Mouse (Mus musculus) mature B cell (primary cell): ENCODE measurements around the gene Mgmt.

Experiments used
- in situ Hi-C: fragments of 300-500 bp; cut with MboI; formaldehyde crosslinking; loops from 2 replicates; pipeline ENCODE4 v1.14.3; 2019

The Mgmt gene

GRCm38 (mm10) chr7:137061109-137061508 is 166.7 kb downstream of the Mgmt start:
- in situ Hi-C loops, result no loop called here

DNA sequence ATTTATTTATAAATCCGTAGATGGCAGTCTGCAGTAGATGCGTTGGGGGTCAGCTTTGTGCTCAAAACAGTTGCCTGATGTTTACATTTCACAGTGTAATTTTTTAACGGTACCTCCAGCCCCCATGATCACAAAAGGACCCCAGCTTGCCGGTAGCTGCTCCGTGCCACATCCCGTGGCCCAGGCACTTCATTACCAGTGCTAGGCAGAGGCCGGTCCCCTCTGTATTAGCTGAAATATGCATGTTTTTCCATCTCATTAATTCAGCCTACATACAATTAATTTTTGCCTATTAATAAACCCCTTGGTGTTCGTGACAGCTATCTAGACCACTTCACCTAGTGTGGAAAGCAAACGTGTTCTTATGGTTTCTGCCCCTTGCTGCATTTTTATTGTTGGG is 169.8 kb downstream of the Mgmt start:
- in situ Hi-C loops, result no loop called here

DNA sequence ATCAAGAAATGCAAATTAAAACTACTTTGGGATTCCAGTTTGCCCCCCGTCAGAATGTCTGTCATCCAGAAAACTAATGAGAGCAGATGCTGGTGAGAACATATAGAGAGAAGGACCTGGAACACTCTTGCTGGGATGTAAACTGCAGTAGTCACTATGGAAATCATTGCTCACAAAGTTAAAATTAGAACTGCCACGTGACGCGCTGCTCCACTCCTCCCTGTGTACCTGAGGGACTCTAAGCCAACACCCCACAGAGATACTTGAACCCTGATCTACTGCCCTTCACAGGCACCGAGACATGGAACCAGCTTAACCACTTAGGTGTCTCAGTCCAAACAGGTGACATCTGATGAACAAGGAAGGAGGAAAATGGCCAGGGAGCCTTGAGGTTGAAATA is 171.0 kb downstream of the Mgmt start:
- in situ Hi-C loops, result no loop called here

DNA sequence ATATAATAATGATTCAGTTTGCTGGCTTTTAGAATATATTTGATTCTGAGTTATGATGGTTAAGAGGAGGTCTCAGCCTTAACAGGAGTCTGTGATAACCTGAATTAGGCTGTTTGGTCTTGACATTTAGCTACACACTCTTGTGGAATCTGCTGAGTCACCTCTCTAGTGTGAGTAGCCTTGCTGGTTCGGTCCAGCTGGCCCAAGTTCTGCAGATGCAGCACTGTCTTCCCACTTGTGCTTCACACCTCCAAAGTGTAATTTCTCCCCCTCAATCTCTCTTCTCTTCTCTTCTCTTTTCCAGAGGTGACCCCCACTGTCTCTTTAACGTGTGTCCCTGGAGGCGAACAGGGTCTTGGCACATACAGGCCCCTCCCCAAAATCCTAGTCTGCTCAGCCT is 171.8 kb downstream of the Mgmt start:
- in situ Hi-C loops, result no loop called here

DNA sequence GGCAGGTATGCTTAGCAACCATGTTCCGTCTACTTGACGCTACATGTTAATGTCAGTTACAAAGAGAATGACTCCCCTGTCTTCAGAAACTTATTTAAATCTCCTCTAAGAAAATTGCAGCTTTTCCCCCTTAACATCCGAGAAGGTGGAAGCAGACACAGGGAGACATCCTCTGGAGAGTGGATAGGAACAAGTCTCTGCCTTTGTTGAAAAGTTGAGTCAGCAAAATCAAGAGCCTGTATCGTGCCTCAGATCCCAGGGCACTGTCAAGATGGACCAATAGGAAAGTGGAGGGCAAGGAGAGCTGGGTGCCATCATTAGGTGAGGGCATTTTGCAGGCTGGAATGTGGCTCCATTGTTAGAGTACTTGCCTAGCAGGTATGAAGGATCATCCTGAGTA is 172.6 kb downstream of the Mgmt start:
- in situ Hi-C loops, result no loop called here

- in situ Hi-C loops, result no loop called here
Measured at GRCm38 (mm10) chr7:137067758-137068157, 173.3 kb downstream of the Mgmt start.

DNA sequence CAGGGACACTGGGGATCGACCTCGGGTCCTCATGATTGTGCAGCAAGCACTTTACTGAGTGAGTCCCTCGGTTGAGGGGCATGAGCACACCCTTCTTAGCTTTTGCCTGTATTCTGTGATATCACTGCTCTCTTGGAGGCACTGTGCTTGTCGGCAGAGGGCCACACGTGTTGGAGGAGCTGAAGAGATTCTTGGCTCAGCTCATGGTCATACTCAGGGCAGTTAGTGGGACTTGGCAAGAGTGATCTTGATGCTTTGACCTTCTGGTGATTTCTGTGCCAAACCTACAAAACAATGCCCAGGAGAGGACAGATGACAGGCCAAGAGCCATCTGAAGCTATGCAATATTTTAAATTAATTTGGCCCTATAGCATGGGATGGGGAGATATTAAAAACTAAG is 174.4 kb downstream of the Mgmt start:
- in situ Hi-C loops, result no loop called here

DNA sequence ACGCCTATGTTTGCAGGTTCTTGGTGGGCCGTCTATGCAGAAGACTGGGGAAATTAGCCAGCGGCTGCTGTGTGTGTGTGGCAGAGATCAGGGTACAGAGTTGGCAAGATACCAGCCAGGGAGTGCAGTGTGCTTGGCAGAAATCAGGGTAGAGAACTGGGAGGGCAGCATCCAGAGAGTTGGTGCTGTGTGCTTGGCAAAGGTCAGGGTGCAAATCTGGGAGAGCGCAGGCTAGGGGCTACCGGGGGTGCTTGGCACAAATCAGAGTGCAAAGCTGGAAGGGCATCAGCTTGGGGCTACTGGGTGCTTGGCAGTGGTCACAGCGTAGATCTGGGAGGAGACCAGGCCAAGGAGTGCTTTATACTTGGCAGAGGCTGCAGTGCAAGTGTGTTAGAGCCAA is 175.4 kb downstream of the Mgmt start:
- in situ Hi-C loops, result no loop called here

- in situ Hi-C loops, result no loop called here
Measured at GRCm38 (mm10) chr7:137071346-137071745, 176.9 kb downstream of the Mgmt start.

- in situ Hi-C loops, result no loop called here
Measured at GRCm38 (mm10) chr7:137073878-137074277, 179.5 kb downstream of the Mgmt start.

DNA sequence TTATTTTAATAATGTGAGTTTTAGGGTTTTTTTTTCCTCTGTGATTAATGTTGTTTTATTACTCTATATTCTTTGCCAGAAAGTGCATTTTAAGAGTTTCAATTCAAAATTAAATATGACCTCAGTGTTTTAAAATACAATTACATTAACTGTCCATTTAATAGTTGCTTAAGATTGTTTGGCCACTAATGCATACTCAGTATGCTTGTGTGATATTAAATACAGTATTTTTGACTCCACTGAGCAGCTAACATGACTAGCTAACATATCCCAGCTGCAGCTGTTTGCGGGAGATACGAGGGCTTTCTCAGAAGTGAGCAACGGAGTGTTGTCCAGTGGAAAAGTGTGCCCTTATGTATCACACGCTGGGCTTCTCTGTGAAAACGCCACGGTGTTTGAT is 179.9 kb downstream of the Mgmt start:
- in situ Hi-C loops, result no loop called here

DNA sequence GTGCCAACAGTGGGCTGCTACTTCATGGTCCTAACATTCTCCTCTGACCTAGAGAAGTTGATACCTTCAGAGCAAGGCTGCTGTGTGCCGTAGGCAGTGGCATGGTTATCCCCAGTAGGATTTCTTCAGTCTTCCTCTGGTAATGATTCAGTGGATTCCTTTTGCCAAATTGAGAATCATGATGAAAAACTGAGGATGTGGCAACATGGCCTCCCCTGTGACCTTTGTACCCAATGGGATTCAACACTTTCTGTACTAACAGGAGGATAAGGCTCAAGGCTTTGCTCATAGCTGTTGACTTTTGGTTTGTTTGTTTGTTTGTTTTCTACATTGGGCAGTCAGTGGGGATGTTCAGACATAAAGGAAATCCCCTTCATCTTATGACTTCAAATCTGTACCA is 180.9 kb downstream of the Mgmt start:
- in situ Hi-C loops, result no loop called here

DNA sequence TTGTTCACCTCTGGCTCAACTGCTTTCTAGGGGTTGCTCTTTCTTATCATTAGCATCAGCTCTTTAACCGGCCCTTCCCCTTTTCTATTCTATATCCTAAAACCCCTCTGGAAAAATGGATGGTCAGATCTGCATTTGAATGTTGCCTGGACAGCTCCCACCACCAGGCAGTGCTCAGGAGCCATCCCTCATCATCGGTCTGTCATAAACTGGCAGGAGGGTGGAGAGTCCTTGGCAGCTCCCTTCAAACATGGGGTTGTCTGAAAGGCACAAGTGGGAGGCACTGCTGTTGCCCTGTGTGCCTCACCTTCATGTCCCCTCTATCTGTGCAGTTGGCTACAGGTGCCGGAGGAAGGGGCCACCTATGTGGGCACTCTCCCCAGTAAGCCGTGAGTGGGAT is 185.8 kb downstream of the Mgmt start:
- in situ Hi-C loops, result no loop called here

- in situ Hi-C loops, result no loop called here
Measured at GRCm38 (mm10) chr7:137082171-137082570, 187.8 kb downstream of the Mgmt start.

DNA sequence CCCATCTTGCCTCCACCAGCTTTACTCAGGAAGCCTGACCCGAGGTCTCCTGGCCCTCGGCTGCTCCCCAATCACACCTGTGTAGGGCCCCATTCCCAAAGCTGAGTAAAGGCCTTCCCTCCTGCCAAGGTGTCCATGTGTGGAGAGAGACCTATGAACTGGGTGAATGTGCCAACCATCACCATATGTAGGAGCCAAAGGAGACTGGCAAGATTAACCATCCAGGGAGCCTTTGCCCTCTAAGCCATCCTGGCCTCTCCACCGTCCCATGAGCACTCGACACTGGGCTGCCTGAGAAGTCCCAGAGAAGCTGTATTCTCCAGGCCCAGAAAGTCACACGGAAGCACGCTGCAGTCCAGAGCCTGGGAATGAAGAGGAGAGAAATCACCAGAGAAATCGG is 190.2 kb downstream of the Mgmt start:
- in situ Hi-C loops, result no loop called here

DNA sequence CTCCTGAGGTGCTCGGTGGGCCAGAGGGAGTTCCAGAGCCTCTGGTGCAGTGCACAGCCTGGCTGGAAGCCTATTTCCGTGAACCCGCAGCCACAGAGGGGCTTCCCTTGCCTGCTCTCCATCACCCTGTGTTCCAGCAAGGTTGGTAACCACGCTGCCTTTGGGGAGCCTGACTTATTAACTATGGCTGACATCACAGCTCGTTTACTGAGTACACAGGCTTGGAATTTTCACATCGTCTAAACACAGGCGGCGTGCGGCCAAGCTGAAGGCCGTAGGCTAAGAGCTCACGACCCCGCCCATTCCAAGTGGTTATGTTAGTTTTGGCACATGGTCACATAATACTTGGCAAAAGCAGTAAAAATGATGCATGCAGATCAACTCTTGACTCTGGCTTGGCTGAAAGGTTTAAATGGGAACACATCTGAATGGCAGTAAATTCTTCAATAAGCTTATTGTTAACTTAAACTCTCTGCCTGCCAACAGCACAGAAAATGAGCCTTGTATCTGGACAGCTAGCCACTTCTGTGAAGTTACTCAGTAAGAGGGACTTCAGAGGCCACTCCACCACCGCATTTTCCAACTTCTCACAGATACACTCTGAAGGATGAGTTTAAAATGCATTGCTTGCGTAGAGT is 191.7 kb downstream of the Mgmt start:
- in situ Hi-C loops, result no loop called here

DNA sequence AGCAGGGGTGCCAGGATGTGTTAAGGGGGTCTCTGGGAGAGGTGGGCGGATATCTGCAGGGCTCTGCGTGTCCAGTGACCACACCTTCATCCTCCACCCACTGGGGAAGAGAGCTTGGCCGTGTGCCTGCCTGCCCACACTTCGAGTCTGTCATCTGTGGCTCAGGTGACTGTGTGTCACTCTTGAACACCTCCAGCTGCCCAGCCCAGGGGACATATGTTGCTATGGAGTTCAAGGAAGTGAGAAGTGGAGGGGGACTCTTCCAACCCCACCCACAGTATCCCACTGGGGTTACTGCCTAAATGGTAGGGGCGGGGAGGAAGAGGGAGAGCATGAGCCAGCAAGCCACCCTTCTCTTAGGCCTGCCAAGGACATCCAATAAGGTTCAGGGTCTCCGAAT is 192.7 kb downstream of the Mgmt start:
- in situ Hi-C loops, result no loop called here

DNA sequence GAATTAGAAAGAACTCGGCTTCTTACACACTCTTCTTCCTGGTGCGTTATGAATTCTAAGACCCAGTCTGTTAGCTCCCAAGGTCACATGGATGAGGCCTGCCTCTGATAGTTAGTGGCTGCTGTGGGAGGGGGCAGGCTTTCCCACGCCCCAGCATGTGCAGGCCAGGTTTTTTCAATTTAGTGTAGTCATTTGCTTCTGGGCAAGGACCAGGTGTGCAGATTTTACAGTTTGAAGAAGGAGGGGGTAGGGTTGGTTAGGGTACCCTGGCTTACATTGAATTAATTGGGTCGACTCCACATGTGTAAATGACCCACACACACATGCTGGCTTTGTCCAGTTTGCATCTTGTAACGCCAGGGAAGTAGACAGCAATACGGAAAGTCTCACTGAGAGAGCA is 193.7 kb downstream of the Mgmt start:
- in situ Hi-C loops, result no loop called here

- in situ Hi-C loops, result no loop called here
Measured at GRCm38 (mm10) chr7:137094551-137094950, 200.1 kb downstream of the Mgmt start.

DNA sequence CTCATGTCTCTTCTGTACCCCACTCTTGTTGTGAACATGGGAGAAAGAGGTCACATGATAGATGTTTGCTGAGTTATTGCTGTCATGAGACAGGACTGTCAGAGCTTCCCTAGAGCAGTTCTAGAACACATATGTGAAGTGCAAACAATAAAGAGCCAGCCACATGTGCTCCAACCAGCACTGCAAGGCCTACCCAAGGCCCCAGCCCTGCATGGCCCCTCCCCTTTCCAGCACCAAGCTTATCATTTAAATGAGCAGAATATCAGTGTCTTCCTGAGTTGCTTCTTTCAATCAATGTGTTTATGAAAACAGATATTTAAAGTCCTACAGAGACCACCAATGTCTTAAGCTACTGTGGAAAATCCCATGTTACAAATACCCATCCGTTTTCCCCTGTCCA is 201.3 kb downstream of the Mgmt start:
- in situ Hi-C loops, result no loop called here

DNA sequence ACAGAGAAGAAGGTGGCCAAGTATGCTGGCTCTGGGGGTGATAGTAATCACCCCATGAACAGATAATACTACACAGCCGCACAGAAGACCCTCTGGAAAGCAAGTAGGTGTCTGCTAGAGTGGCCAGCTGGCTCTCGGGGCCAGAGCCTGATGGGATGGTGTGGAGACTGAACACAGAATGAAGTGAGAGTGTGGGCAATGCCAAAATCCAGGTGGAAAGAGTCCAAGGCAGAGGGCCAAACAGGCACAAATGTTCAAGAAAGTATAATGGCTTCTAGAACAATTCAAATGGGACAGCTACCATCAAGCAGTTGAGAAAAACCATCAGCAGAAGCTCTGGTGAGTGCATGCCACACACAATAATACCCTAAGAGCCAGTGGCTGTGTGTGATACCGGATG is 205.4 kb downstream of the Mgmt start:
- in situ Hi-C loops, result no loop called here

DNA sequence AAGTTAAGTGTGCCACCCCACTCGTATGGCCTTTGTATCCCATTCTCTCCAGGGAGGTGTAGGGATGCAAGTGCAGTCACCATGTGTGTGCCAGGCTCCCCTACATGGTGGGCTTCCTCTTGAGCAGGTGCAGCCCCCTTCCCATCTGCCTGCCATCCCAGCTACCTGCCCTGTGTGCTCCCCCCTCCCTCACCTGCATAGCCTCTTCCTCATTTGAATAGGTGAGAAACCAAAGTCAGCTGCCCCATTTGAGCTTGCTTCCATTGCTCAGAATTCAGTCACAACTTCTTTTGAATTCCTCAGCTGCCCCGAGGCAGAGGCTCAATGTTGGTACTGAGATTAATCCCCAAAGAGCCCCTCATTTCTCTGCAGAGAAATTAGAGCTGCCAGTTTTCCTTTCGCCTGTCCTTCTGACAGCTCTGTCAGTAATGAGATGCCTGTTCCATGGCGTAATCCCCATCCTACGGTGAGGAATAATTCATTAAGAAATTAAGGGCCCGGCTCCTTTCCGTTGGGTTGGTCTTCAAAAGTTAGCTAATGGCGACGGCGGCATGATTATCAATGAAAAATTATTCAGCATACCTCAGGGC is 208.3 kb downstream of the Mgmt start:
- in situ Hi-C loops, result no loop called here

- in situ Hi-C loops, result no loop called here
Measured at GRCm38 (mm10) chr7:137112101-137112500, 217.7 kb downstream of the Mgmt start.

GRCm38 (mm10) chr7:137116246-137116645 is 221.8 kb downstream of the Mgmt start:
- in situ Hi-C loops, result no loop called here
